Mouse (Mus musculus): ENCODE measurements around the gene Sash1. TPM values are rescaled to one million over a fixed set of nuclear protein-coding genes. Genes with fewer than 3 reads are reported as not detected.

Gene Sash1
- total and polyA plus RNA-seq, 2 experiments: 9.6 to 21.1 TPM

GRCm38 (mm10) chr10:8928775-8929647 lies 43.1 kb upstream of the Sash1 start:
- no peaks in the 10 kb centered on the region for H3K27me3 ChIP-seq (ENCODE audit: control insufficient read depth, insufficient read depth, low read length)
- no peak overlapping the region for H3K4me3 ChIP-seq (ENCODE audit: insufficient read depth, low read depth, low read length)
- WGBS: 46% methylated on average over 10 of the region's 10 CpGs
- peak overlapping the region; percentile 65 for H3K27ac ChIP-seq (replicated peaks; ENCODE audit: insufficient read depth, low read depth, low read length)
- H3K36me3 ChIP-seq (ENCODE audit: control insufficient read depth, insufficient read depth, low read length): no peaks in the 10 kb centered on the region
- no peak for TF ChIP-seq CTCF (IDR thresholded peaks at IDR 0.05; ENCODE audit: low read depth, low read length)
- no peak for TF ChIP-seq POLR2A (IDR thresholded peaks at IDR 0.05; ENCODE audit: extremely low read depth, insufficient read depth, low read length)
- peak; percentile 71 for DNase-seq (ENCODE audit: extremely low read depth, low read depth, low spot score)
- peaks cover 19% of the 10 kb centered on the region for H3K4me1 ChIP-seq (ENCODE audit: control insufficient read depth, insufficient read depth, low read length)
- no peak overlapping the region for H3K9ac ChIP-seq (ENCODE audit: low read depth, low read length)
- no peaks in the 10 kb centered on the region for H3K79me2 ChIP-seq (ENCODE audit: control insufficient read depth, insufficient read depth, low read length)

DNA sequence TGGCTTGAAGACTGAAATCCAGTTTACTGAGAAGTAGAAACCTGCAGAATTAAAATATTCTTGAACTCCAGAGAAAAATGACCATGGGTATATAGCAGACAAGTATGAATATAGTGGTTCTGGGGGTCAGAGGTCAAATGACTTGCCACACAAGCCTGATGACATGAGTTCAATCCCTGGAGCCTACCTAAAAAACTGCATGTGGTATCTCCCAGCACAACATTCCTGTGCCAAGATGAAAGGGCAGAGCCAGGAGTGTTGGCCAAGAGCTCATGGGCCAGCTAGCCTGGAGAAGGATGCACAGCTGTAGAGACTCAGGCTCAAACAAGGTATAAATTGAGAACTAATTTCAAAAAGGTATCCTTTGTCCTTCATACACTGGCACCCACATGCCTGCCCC lies 42.4 kb upstream of the Sash1 start:
- H3K9ac ChIP-seq (ENCODE audit: low read depth, low read length): no peak overlapping the region
- no peak for TF ChIP-seq CTCF (IDR thresholded peaks at IDR 0.05; ENCODE audit: low read depth, low read length)
- TF ChIP-seq POLR2A (IDR thresholded peaks at IDR 0.05; ENCODE audit: extremely low read depth, insufficient read depth, low read length): no peak
- H3K79me2 ChIP-seq (ENCODE audit: control insufficient read depth, insufficient read depth, low read length): no peaks in the 10 kb centered on the region
- peaks cover 17% of the 10 kb centered on the region for H3K4me1 ChIP-seq (ENCODE audit: control insufficient read depth, insufficient read depth, low read length)
- no peaks in the 10 kb centered on the region for H3K36me3 ChIP-seq (ENCODE audit: control insufficient read depth, insufficient read depth, low read length)
- no peaks in the 10 kb centered on the region for H3K27me3 ChIP-seq (ENCODE audit: control insufficient read depth, insufficient read depth, low read length)
- DNase-seq (ENCODE audit: extremely low read depth, low read depth, low spot score): peak; percentile 71
- no peak overlapping the region for H3K27ac ChIP-seq (replicated peaks; ENCODE audit: insufficient read depth, low read depth, low read length)
- no peak overlapping the region for H3K4me3 ChIP-seq (ENCODE audit: insufficient read depth, low read depth, low read length)

- H3K27me3 ChIP-seq (ENCODE audit: control insufficient read depth, insufficient read depth, low read length): no peaks in the 10 kb centered on the region
- peaks cover 17% of the 10 kb centered on the region for H3K4me1 ChIP-seq (ENCODE audit: control insufficient read depth, insufficient read depth, low read length)
- H3K4me3 ChIP-seq (ENCODE audit: insufficient read depth, low read depth, low read length): no peak overlapping the region
- no peaks in the 10 kb centered on the region for H3K79me2 ChIP-seq (ENCODE audit: control insufficient read depth, insufficient read depth, low read length)
- TF ChIP-seq POLR2A (IDR thresholded peaks at IDR 0.05; ENCODE audit: extremely low read depth, insufficient read depth, low read length): no peak
- no peak for TF ChIP-seq CTCF (IDR thresholded peaks at IDR 0.05; ENCODE audit: low read depth, low read length)
- no peaks in the 10 kb centered on the region for H3K36me3 ChIP-seq (ENCODE audit: control insufficient read depth, insufficient read depth, low read length)
- no peak for DNase-seq (ENCODE audit: extremely low read depth, low read depth, low spot score)
- WGBS: 67% methylated on average over 3 of the region's 3 CpGs
- no peak overlapping the region for H3K9ac ChIP-seq (ENCODE audit: low read depth, low read length)
- H3K27ac ChIP-seq (replicated peaks; ENCODE audit: insufficient read depth, low read depth, low read length): no peak overlapping the region
Measured at GRCm38 (mm10) chr10:8926906-8927305, 41.0 kb upstream of the Sash1 start.

GRCm38 (mm10) chr10:8926295-8926694 lies 40.4 kb upstream of the Sash1 start:
- Histone ChIP-seq H3K79me2 (ENCODE audit: control insufficient read depth, insufficient read depth, low read length) (no peaks in the 10 kb centered on the region), H3K9ac (ENCODE audit: low read depth, low read length) (no peak overlapping the region), H3K36me3 (ENCODE audit: control insufficient read depth, insufficient read depth, low read length) (no peaks in the 10 kb centered on the region), H3K4me3 (ENCODE audit: insufficient read depth, low read depth, low read length) (no peak overlapping the region), H3K27me3 (ENCODE audit: control insufficient read depth, insufficient read depth, low read length) (no peaks in the 10 kb centered on the region), H3K27ac (replicated peaks; ENCODE audit: insufficient read depth, low read depth, low read length) (no peak overlapping the region), H3K4me1 (ENCODE audit: control insufficient read depth, insufficient read depth, low read length) (peaks cover 17% of the 10 kb centered on the region)
- DNase-seq (ENCODE audit: extremely low read depth, low read depth, low spot score): no peak
- 77% methylated on average over 3 of the region's 3 CpGs for WGBS
- no peak for TF ChIP-seq POLR2A (IDR thresholded peaks at IDR 0.05; ENCODE audit: extremely low read depth, insufficient read depth, low read length)

GRCm38 (mm10) chr10:8925299-8925698 lies 39.4 kb upstream of the Sash1 start:
- H3K4me1 ChIP-seq (ENCODE audit: control insufficient read depth, insufficient read depth, low read length): peaks cover 13% of the 10 kb centered on the region
- WGBS: 79% methylated on average over 5 of the region's 5 CpGs

GRCm38 (mm10) chr10:8921098-8921693 lies 35.3 kb upstream of the Sash1 start:
- 83% methylated on average over 11 of the region's 11 CpGs for WGBS
- TF ChIP-seq CTCF (IDR thresholded peaks at IDR 0.05; ENCODE audit: low read depth, low read length) (no peak), POLR2A (IDR thresholded peaks at IDR 0.05; ENCODE audit: extremely low read depth, insufficient read depth, low read length) (no peak)
- H3K36me3 ChIP-seq (ENCODE audit: control insufficient read depth, insufficient read depth, low read length): no peaks in the 10 kb centered on the region

More at GRCm38 (mm10) chr10:8925299-8925698, 39.4 kb upstream of the Sash1 start:
- Histone ChIP-seq H3K27ac (replicated peaks; ENCODE audit: insufficient read depth, low read depth, low read length) (no peak overlapping the region), H3K4me3 (ENCODE audit: insufficient read depth, low read depth, low read length) (no peak overlapping the region), H3K9ac (ENCODE audit: low read depth, low read length) (no peak overlapping the region), H3K27me3 (ENCODE audit: control insufficient read depth, insufficient read depth, low read length) (no peaks in the 10 kb centered on the region), H3K79me2 (ENCODE audit: control insufficient read depth, insufficient read depth, low read length) (no peaks in the 10 kb centered on the region), H3K36me3 (ENCODE audit: control insufficient read depth, insufficient read depth, low read length) (no peaks in the 10 kb centered on the region)
- TF ChIP-seq POLR2A (IDR thresholded peaks at IDR 0.05; ENCODE audit: extremely low read depth, insufficient read depth, low read length) (no peak), CTCF (IDR thresholded peaks at IDR 0.05; ENCODE audit: low read depth, low read length) (no peak)
- no peak for DNase-seq (ENCODE audit: extremely low read depth, low read depth, low spot score)

More at GRCm38 (mm10) chr10:8921098-8921693, 35.3 kb upstream of the Sash1 start:
- Histone ChIP-seq H3K27ac (replicated peaks; ENCODE audit: insufficient read depth, low read depth, low read length) (no peak overlapping the region), H3K4me3 (ENCODE audit: insufficient read depth, low read depth, low read length) (no peak overlapping the region), H3K27me3 (ENCODE audit: control insufficient read depth, insufficient read depth, low read length) (no peaks in the 10 kb centered on the region), H3K79me2 (ENCODE audit: control insufficient read depth, insufficient read depth, low read length) (no peaks in the 10 kb centered on the region), H3K9ac (ENCODE audit: low read depth, low read length) (no peak overlapping the region), H3K4me1 (ENCODE audit: control insufficient read depth, insufficient read depth, low read length) (no peaks in the 10 kb centered on the region)
- DNase-seq (ENCODE audit: extremely low read depth, low read depth, low spot score): no peak

Measured in liver, adult 2 months (tissue).